Mouse (Mus musculus): ENCODE data around the gene Chuk.

DNA sequence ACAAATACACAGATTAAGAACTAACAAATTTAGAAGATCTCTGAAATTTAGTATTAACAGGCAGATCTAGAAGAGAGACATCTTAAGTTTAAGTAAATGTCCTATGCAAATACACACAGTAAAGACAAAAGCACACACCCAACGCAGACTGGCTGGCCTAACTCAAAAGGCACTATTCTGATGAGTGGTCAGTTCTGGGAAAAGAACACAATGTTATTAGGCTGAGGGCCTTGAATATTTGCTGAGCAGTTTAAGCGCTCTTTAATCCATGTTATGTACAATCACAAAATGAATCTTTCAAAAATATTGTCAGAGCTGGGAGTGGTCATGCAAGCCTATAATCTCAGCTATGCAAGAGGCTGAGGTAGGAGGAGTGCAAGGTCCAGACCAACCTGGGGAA is 42.5 kb downstream of the Chuk start:
- no peak for TF ChIP-seq POLR2A (IDR thresholded peaks at IDR 0.05; ENCODE audit: insufficient read depth, low read depth, low read length)
- TF ChIP-seq CTCF (IDR thresholded peaks at IDR 0.05; ENCODE audit: insufficient read depth, low read depth, low read length): no peak
